Mouse (Mus musculus): ENCODE results near the gene Csk. TPM values are rescaled to one million over a fixed set of nuclear protein-coding genes. Genes with fewer than 3 reads are reported as not detected.

Gene Csk
- total and polyA plus RNA-seq, 3 experiments = 213 to 338 TPM; not detected in 1

GRCm38 (mm10) chr9:57629118-57629874, 24.1 kb downstream of the Csk start:
- Histone ChIP-seq H3K36me3 (ENCODE audit: control insufficient read depth in 1 of 2, insufficient read depth in 2 of 2, low read length in 2 of 2) (peaks cover 0 to 12% of the 10 kb centered on the region in 2 experiments; a peak in 1 of 4 replicates), H3K9ac (ENCODE audit: control insufficient read depth, low read depth, low read length, poor library complexity, severe bottlenecking) (no peak overlapping the region), H3K9me3 (replicated peaks; ENCODE audit: insufficient read depth, low read length) (no peaks in the 10 kb centered on the region), H3K27ac (ENCODE audit: control insufficient read depth, low read depth, low read length) (no peak overlapping the region), H3K79me2 (ENCODE audit: control insufficient read depth, insufficient read depth, low read length, poor library complexity) (peaks cover 20% of the 10 kb centered on the region), H3K4me3 (ENCODE audit: control insufficient read depth in 1 of 2, insufficient read depth in 1 of 2, low read depth in 2 of 2, low read length in 2 of 2) (no peak overlapping the region), H3K27me3 (ENCODE audit: control insufficient read depth in 1 of 2, insufficient read depth in 2 of 2, low read length in 2 of 2) (no peaks in the 10 kb centered on the region), H3K4me1 (ENCODE audit: control insufficient read depth in 1 of 2, insufficient read depth in 2 of 2, low read length in 2 of 2) (no peaks in the 10 kb centered on the region)
- DNase-seq (ENCODE audit: low read depth, low spot score) = peak; percentile 55
- peak; percentile 54 for TF ChIP-seq ZC3H11A (IDR thresholded peaks at IDR 0.05; ENCODE audit: low read depth, low read length)
- TF ChIP-seq SMC3 (IDR thresholded peaks at IDR 0.05; ENCODE audit: low read depth, low read length) = peak; percentile 75
- TF ChIP-seq HCFC1 (IDR thresholded peaks at IDR 0.05; ENCODE audit: low read depth, low read length) = no peak
- peak; percentile 84 to 96 (median 92) for TF ChIP-seq CTCF (IDR thresholded peaks at IDR 0.05 in 2 of 3, conservative IDR thresholded peaks at IDR 0.05 in 1 of 3; ENCODE audit: control insufficient read depth in 1 of 3, insufficient read depth in 1 of 3, low read depth in 2 of 3, low read length in 3 of 3, poor library complexity in 1 of 3, severe bottlenecking in 1 of 3)
- peak; percentile 68 for TF ChIP-seq RAD21 (IDR thresholded peaks at IDR 0.05; ENCODE audit: low read depth, low read length)
- no peak for TF ChIP-seq POLR2AphosphoS5 (IDR thresholded peaks at IDR 0.05; ENCODE audit: borderline replicate concordance, low read depth, low read length)

GRCm38 (mm10) chr9:57628717-57629116, 24.7 kb downstream of the Csk start:
- H3K27ac ChIP-seq (ENCODE audit: control insufficient read depth, low read depth, low read length) = no peak overlapping the region
- no peaks in the 10 kb centered on the region for H3K27me3 ChIP-seq (ENCODE audit: control insufficient read depth in 1 of 2, insufficient read depth in 2 of 2, low read length in 2 of 2)
- no peaks in the 10 kb centered on the region for H3K9me3 ChIP-seq (replicated peaks; ENCODE audit: insufficient read depth, low read length)
- H3K36me3 ChIP-seq (ENCODE audit: control insufficient read depth in 1 of 2, insufficient read depth in 2 of 2, low read length in 2 of 2) = peaks cover 0 to 8% of the 10 kb centered on the region in 2 experiments; a peak in 1 of 4 replicates
- H3K9ac ChIP-seq (ENCODE audit: control insufficient read depth, low read depth, low read length, poor library complexity, severe bottlenecking) = no peak overlapping the region
- TF ChIP-seq KAT2A (conservative IDR thresholded peaks at IDR 0.05; ENCODE audit: low read depth, low read length) (no peak), MAZ (IDR thresholded peaks at IDR 0.05; ENCODE audit: low read depth, low read length) (no peak)
- H3K79me2 ChIP-seq (ENCODE audit: control insufficient read depth, insufficient read depth, low read length, poor library complexity) = peaks cover 14% of the 10 kb centered on the region
- H3K4me3 ChIP-seq (ENCODE audit: control insufficient read depth in 1 of 2, insufficient read depth in 1 of 2, low read depth in 2 of 2, low read length in 2 of 2) = no peak overlapping the region
- DNase-seq (ENCODE audit: low read depth, low spot score) = no peak
- H3K4me1 ChIP-seq (ENCODE audit: control insufficient read depth in 1 of 2, insufficient read depth in 2 of 2, low read length in 2 of 2) = 0 out of 4 replicates have a peak, but pooled peaks cover 0 to 2% of the 10 kb centered on the region in 2 experiments

- TF ChIP-seq ETS1 (IDR thresholded peaks at IDR 0.05; ENCODE audit: low read depth, low read length) (no peak), KAT2A (conservative IDR thresholded peaks at IDR 0.05; ENCODE audit: low read depth, low read length) (no peak), GABPA (IDR thresholded peaks at IDR 0.05; ENCODE audit: low read depth, low read length) (no peak), NELFE (IDR thresholded peaks at IDR 0.05; ENCODE audit: low read depth, low read length) (no peak), POLR2AphosphoS2 (IDR thresholded peaks at IDR 0.05; ENCODE audit: low read length) (no peak), TCF12 (IDR thresholded peaks at IDR 0.05; ENCODE audit: low read depth, low read length) (no peak), MYC (IDR thresholded peaks at IDR 0.05; ENCODE audit: low read depth, low read length) (no peak), SMC3 (IDR thresholded peaks at IDR 0.05; ENCODE audit: low read depth, low read length) (no peak), CHD2 (IDR thresholded peaks at IDR 0.05; ENCODE audit: low read length) (no peak), MAFK (IDR thresholded peaks at IDR 0.05; ENCODE audit: borderline replicate concordance, low read depth, low read length) (no peak), CTCF (IDR thresholded peaks at IDR 0.05 in 2 of 3, conservative IDR thresholded peaks at IDR 0.05 in 1 of 3; ENCODE audit: control insufficient read depth in 1 of 3, insufficient read depth in 1 of 3, low read depth in 2 of 3, low read length in 3 of 3, poor library complexity in 1 of 3, severe bottlenecking in 1 of 3) (no peak)
- H3K36me3 ChIP-seq (ENCODE audit: control insufficient read depth in 1 of 2, insufficient read depth in 2 of 2, low read length in 2 of 2) = peaks cover 0 to 6% of the 10 kb centered on the region in 2 experiments; a peak in 1 of 4 replicates
- 0 out of 4 replicates have a peak, but pooled peaks cover 0 to 3% of the 10 kb centered on the region in 2 experiments for H3K4me1 ChIP-seq (ENCODE audit: control insufficient read depth in 1 of 2, insufficient read depth in 2 of 2, low read length in 2 of 2)
Observed at GRCm38 (mm10) chr9:57627892-57628291, 25.5 kb downstream of the Csk start.

More at GRCm38 (mm10) chr9:57627892-57628291, 25.5 kb downstream of the Csk start:
- no peak overlapping the region for H3K27ac ChIP-seq (ENCODE audit: control insufficient read depth, low read depth, low read length)
- no peaks in the 10 kb centered on the region for H3K9me3 ChIP-seq (replicated peaks; ENCODE audit: insufficient read depth, low read length)
- H3K79me2 ChIP-seq (ENCODE audit: control insufficient read depth, insufficient read depth, low read length, poor library complexity) = peaks cover 6% of the 10 kb centered on the region
- no peak for DNase-seq (ENCODE audit: low read depth, low spot score)
- no peak overlapping the region for H3K9ac ChIP-seq (ENCODE audit: control insufficient read depth, low read depth, low read length, poor library complexity, severe bottlenecking)
- no peak overlapping the region for H3K4me3 ChIP-seq (ENCODE audit: control insufficient read depth in 1 of 2, insufficient read depth in 1 of 2, low read depth in 2 of 2, low read length in 2 of 2)
- no peaks in the 10 kb centered on the region for H3K27me3 ChIP-seq (ENCODE audit: control insufficient read depth in 1 of 2, insufficient read depth in 2 of 2, low read length in 2 of 2)

Measured in MEL (cell line).